Mouse (Mus musculus): ENCODE results near the gene Qpctl.

Qpctl gene

DNA sequence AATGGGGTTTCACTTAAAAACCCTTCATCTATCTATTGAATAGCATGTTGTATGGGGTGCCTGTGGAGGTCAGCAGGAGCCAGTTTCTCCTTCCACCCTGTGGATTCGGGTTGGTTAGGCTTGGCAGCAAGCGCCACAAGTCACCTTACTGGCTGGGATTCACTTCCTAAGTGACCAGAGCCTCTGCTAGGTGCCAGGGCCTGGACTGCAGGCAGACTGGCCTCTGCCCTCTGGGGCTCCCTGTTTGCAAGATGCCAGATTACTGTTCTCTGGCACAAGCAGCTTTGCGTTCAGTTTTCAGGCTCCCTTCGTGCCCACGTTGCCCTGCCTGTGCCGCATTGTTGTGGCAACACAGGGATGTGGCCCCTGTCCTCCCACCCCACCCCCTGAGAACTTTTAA is 24.4 kb downstream of the Qpctl start:
- in situ Hi-C loops (cut with MboI, MseI): no loop called here

DNA sequence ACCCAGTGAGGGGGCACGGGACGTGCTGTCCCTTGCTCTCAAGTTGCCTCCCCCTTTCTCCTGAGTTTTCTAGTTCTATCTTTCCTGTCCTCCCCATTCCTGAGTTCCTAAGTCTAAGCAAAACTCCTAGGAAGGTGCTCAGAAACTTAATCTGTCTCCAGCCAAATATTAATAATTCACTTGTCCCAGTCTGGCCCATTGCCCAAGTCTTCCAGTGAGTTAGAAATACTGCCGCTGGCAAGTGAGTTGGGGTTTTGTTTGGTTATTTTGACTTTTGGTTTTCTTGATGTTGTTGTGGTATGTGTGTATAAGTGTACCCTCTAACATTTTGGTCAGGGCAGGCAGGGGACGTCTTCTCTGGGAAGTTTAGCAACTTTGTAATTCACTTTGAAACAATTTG is 27.4 kb downstream of the Qpctl start:
- in situ Hi-C loops (cut with MboI, MseI): no loop called here

DNA sequence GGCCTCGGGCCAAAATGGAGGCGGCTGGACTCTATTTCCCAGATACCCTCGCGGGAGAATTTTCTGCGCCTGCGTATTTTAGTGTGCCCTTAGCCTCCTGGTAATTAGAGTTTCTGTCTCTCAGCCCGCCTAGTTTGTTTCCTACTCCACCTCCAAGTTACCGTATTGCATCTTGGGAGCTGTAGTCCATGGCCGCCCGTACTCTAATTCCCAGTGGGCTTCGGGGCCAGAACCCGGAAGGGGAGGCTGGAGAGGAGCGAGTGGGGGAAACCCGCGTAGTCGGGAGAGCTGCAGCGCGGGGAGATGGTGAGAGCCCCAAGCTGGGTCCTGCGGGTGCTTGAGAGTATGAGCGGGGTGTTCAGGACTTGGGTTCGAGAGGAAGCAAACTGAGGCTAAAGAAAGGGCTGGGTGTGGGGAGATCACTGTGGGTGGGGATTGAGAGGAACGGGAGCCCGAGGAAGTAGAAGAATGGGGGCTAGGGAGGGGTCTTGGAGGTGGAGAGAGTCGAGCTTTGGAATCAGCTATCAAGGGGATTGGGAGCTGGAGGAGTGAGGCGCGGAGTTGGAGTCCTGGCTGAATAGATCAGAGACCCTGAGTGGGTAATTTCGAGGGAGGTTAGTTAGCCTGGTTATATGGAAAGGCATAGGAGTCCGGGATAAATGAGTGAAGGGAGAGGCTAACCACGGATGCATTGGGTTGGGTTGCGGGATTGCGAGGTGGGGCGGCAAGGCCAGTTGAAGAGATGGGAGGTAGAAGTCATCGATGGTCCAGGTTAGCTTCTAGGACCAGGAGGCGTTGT is 29.3 kb downstream of the Qpctl start, which contains the start of gene Fbxo46:
Gene Fbxo46, plus strand, starts transcription at position 229 of the 799 bp plus-strand sequence.
- in situ Hi-C loops (cut with MboI, MseI): no loop called here

DNA sequence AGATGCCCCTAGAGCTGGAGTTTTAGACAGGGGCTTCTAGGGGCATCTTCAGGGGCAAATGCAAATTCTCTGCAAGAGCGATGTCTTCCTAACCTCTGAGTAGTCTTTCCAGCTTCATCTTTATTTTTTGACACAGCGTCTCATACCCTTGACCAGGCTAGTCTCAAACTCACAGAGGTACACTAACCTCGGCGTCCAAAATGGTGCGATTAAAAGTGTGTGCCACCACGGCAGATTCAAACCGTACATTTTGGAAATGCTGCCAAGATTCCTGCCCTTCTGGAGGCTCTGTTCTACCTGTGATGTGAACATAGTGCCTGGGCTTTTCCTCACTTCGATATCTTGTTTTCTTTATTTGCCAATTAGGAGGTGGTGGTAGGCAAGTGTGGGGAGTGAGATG is 30.0 kb downstream of the Qpctl start:
- in situ Hi-C loops (cut with MboI, MseI): no loop called here

DNA sequence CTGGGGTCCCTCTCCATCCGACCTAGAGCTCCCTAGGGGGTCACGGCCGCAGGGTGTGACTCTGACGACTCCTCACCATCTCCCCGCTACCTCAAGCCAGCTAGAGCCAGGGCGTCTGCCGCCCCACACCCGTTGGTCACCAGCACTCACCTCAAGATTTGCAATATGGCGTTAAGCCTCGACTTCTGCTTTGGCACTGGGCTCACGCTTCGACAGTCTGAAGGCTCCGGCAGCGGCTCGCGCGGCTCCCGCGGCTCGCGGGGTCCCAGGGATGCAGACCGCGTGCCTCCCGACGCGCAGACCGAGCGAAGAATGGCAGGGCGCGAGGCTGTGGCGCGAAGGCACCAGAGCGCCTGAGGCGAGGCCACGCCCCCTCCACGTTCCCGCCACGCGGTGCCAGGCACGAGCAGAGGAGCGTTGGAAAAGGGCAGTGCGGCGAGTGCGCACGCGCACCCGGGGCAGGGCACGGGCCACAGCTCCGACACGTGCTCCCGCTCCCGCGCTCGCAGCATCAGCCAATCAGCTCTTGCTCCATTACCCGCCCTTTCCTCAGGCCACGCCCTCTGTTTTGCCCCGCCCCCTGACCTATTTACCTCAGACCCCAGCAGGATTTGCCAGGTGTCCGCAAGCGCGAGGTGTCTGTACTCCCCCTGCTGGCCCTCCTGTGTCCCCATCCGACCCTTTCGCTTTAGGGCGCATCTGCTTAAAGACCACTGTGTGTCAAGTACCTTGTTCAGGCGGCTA is 30.9 kb downstream of the Qpctl start, which contains the start of gene Gm4969:
Gene Gm4969, minus strand, starts transcription at position 341 of the 744 bp plus-strand sequence.
- in situ Hi-C loops (cut with MboI, MseI): no loop called here

DNA sequence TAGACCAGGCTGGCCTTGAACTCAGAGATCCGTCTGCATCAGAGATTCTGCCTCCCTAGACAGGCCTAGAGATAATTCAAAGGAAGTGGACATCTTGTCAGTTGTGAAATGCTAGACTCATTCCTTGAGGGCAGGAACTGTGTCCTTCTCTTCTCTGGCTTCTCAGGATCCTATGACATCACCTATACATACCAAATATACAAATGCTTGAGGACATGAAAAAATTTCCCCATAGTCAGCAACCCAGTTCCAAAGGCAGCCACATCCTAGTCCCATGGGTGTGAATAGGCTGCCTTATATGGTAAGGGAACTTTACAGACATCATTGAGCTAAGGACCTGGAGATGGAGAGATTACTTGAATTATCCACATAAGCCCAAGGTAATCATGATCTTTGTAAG is 39.5 kb downstream of the Qpctl start:
- in situ Hi-C loops (cut with MboI, MseI): no loop called here

DNA sequence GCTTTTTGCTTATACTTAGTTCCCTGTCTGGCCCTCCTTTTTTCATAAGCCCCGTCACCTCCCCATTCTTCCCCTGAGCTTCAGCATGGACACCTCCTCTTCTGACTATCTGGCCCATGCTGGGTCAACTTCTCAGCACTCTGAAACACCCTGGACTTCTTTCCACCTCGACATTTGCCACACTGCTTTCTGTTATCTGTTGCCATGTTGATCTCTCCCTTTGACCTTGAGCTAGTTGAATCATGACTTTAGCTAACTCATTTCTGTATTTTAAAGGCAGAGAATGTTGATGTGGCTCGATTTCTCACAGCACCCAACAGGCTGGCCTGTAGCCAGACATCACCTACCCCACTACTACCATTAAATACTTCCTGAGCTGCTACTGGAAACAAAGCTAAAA is 41.7 kb downstream of the Qpctl start:
- in situ Hi-C loops (cut with MboI, MseI): no loop called here

DNA sequence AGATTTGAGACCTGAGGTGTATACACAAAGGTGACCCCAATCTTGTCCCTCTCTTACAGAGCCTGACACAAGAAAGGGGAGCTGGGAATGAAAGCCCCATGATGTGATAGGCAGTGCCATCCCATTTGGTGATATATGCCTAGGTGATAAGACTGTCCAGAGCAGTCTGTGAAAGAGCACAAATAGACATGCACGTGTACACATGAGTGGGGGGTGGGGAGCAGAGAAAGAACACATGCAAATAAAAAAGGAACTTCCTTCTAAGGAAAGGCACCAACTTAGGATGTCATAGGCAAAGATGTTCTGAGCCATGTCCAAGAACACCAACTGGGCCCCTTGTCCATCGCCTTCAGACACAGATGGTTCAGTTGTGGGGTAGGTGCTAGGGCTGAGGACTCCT is 44.6 kb downstream of the Qpctl start:
- in situ Hi-C loops (cut with MboI, MseI): no loop called here

DNA sequence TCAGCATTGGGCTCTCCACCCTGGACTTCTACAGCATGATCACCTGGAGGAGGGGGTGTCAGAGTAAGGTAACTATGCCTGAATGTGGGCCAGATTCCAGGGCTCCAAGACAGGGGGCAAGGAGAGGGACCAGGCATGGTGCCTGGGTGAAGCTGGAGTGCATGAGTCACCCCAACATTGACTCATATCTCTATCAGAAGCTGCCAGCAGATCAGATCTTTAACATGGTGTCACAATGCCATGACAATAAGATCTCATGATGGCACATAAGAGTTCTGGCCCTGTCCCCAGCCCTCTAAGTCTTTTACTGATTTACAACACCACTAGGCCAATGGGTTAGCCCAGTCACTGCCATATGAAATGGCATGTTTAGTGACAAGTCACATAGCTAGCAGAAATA is 45.4 kb downstream of the Qpctl start:
- in situ Hi-C loops (cut with MboI, MseI): no loop called here

DNA sequence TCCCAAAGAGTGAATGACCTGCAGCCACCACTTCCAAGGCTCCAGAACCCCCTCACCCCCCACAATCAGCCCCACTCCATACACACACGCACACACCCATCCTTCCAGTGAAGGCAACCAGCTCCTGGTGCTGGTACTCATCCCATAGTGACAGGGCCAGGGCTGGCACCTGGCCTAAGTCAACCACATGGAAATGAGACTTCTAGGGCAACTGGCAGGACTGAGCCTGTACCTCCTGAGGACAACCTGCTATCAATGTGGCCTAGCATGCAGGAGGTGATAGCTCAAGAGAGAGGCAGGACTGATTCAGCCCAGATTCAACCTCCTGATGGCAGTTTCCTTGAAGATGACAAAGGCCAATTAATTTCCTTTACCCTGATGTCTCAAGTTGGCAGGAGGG is 48.8 kb downstream of the Qpctl start:
- in situ Hi-C loops (cut with MboI, MseI): no loop called here

DNA sequence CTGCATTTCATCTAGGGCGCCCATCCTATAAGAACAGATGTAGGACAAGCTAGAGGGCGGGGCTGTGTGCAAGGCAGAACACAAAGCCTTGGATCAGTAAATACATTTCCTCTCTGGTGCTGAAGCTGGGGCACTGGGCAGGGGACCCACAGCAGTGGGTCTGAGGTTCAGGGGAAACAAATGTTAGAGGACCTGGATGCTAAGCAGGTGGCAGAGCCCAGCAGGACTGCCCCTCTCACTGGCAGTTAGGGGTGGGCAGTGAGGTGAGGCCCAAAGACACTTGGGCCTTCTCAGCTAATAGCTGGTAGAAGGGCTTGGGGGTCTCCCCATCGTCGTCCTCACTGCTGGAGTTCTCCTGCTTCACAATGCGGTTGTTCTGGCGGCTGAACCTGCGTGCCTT is 50.3 kb downstream of the Qpctl start:
- in situ Hi-C loops (cut with MboI, MseI): no loop called here

DNA sequence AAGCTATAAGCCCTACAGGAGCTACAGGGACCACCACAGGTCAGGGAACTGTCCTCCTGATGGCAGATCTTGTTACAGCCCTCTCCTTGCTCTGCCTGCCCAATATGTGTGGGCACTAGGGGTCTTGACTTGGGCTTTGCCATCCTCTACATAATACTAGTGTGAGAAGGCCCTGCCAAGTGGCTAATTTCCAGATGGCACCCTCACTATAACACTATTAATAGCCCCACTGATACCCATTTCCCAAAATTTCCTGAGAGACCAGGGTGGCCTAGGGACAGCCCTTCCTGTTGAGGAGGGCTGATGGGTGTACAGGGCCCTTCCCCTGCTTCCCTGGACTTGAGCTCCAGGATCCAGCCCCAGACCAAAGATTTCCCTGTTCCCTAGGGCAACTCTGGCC is 51.2 kb downstream of the Qpctl start:
- in situ Hi-C loops (cut with MboI, MseI): no loop called here

DNA sequence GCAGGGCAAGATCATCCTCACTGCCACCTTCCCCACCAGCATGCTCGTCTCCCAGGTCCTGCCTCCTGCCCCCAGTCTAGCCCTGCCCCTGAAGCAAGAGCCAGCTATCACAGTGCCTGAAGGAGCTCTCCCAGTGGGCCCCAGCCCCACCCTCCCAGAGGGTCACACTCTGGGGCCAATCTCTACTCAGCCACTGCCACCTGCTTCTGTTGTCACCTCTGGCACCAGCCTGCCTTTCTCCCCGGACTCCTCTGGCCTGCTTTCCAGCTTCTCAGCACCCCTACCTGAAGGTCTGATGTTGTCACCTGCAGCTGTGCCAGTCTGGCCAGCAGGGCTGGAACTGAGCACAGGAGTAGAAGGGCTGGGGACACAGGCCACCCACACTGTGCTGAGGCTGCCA is 51.9 kb downstream of the Qpctl start:
- in situ Hi-C loops (cut with MboI, MseI): no loop called here

DNA sequence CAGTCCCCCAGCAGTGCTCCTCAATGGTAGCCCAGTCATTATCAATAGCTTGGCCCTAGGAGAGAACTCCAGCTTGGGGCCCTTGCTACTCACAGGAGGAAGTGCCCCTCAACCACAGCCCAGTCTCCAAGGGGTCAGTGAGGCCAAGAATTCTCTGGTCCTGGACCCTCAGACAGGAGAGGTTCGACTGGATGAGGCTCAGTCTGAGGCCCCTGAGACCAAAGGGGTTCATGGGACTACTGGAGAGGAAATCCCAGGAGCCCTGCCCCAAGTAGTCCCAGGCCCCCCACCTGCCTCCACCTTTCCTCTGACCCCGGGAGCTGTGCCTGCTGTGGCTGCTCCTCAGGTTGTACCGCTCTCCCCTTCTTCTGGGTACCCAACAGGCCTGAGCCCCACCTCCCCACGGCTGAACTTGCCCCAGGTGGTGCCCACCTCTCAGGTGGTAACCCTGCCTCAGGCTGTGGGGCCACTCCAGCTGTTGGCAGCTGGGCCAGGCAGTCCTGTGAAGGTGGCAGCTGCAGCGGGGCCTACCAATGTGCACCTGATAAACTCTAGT is 52.6 kb downstream of the Qpctl start:
- in situ Hi-C loops (cut with MboI, MseI): no loop called here

DNA sequence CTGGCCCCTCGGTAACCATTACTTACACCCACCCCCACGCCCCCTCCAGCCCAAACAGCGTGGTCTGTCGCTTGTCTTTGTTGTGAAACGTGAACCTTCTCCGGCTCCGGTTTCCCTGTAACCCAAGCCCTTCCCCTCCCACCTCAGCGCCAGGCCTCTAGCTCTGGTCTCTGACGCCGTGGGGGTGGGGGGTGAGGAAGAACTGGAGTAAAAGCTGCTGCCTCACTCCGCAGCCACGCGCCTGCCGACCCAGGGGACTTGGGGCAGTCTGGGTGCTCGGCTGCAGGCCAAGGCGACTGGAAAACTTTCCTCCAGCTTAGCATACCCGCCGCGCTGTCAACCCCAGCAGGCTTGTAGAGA is 53.4 kb downstream of the Qpctl start:
- in situ Hi-C loops (cut with MboI, MseI): no loop called here

DNA sequence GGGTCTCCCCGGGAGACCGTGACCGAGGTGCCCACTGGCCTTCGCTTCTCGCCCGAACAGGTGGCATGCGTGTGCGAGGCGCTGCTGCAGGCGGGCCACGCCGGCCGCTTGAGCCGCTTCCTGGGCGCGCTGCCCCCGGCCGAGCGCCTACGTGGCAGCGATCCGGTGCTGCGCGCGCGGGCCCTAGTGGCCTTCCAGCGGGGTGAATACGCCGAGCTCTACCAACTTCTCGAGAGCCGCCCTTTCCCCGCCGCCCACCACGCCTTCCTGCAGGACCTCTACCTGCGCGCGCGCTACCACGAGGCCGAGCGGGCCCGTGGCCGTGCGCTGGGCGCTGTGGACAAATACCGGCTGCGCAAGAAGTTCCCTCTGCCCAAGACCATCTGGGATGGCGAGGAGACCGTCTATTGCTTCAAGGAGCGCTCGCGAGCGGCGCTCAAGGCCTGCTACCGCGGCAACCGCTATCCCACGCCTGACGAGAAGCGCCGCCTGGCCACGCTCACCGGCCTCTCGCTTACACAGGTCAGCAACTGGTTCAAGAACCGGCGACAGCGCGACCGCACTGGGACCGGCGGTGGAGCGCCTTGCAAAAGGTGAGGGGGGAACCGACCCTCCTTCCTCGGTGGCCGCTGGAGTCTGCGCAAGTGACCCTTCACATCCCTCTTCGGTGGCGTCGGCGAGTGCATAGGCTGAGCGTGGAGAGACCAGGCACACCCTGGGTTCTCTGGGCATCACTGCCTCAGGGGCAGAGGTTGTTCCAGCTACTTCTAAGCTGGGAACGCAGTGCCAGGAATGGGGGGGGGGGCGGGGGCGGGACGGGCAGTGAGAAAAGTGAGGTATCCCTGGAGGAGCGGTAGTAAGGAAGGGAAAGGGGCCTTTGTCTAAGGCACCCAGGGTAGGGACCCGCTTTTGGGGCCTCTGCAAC is 54.0 kb downstream of the Qpctl start:
- in situ Hi-C loops (cut with MboI, MseI): no loop called here

DNA sequence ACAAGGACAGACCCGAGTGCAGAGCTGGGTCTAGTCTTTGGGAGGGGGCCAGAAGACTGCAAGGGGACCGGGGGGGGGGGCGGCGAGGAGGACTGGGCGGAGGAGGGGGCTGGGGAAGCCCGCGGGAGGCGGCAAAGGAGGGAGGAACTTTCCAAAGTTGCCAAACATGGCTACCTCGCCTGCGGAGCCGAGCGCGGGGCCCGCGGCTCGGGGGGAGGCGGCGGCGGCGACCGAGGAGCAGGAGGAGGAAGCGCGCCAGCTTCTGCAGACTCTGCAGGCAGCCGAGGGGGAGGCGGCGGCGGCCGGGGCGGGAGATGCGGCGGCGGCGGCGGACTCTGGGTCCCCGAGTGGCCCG is 54.6 kb downstream of the Qpctl start, which contains the start of gene Six5:
Gene Six5, plus strand, starts transcription at position 124 of the 355 bp plus-strand sequence.
- in situ Hi-C loops (cut with MboI, MseI): no loop called here

DNA sequence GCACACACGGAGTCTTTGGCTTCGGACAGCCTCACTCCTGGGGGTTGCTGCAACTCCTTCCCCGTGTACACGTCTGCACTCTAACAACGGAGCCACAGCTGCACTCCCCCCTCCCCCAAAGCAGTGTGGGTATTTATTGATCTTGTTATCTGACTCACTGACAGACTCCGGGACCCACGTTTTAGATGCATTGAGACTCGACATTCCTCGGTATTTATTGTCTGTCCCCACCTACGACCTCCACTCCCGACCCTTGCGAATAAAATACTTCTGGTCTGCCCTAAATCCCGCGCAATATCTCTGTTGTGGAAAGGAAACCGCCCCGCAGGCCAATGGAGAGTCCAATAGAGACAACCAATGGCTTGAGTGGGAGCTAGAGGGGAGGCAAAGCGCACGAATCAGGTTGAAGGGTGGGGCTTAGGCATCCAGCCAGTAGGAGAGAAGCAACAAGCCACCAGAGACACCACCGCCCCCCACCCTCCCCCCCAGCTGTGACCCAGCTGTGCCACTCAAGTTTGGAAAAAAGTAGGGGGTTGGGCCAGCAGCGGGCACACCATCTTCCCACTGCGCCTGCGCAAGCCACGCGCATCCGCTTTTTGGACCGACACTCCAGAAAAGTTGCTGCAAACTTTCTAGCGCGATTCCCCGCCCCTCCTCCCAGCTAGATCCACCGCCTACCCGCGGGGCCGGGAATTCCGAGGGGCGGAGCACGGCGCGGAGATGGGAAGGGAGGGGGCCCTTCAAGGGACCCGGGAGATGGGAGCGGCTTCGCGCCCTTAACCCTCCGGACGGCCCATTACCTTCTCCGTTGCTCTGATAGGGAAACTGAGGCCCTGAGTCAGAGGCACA is 55.3 kb downstream of the Qpctl start:
- in situ Hi-C loops (cut with MboI, MseI): no loop called here

DNA sequence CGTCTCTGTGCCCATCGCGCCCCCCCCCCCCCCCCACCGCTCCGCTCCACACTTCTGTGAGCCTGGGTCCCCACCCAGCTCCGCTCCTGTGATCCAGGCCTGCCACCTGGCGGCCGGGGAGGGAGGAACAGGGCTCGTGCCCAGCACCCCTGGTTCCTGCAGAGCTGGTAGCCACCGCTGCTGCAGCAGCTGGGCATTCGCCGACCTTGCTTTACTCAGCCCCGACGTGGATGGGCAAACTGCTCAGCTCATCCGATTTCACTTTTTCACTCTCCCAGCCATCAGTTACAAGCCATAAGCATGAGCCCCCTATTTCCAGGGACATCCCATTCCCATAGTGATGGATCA is 55.9 kb downstream of the Qpctl start:
- in situ Hi-C loops (cut with MboI, MseI): no loop called here

DNA sequence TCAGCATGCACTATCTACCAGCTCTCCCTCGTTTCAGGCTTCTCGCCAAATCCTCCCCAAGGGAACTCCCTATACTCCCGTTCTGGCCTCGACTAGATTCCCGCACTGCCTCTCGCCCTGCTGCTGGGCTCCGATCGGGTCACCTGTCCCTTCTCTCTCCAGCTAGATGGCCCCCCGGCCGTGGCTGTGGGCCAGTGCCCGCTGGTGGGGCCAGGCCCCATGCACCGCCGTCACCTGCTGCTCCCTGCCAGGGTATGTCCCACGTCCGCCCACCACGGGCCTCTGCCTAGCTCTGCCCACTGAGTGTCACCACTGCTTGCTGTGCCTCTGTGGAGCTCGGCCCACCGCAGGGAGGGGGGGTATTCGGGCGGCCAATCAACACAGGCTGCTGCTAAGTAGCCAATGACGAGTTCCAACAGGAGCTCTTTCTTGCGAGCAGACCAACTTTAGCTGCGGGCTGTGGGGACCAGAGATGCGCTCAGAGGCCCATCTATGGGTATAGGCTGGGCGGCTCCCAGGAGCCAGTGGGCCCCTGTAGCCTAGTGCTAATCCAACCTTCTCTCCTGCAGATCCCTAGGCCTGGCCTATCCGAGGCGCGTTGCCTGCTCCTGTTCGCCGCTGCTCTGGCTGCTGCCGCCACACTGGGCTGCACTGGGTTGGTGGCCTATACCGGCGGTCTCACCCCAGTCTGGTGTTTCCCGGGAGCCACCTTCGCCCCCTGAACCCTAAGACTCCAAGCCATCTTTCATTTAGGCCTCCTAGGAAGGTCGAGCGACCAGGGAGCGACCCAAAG is 56.5 kb downstream of the Qpctl start:
- in situ Hi-C loops (cut with MboI, MseI): no loop called here
